Mouse (Mus musculus) heart, embryonic 13.5 days (tissue): ENCODE results near the gene Celsr1. TPM values are rescaled to one million over a fixed set of nuclear protein-coding genes. Genes with fewer than 3 reads are reported as not detected.

Experiments used
- ATAC-seq: fragments of 200-750 bp; cut with Nextera tagmentation; 2 replicates; pipeline ENCODE4 v1.8.0; 2017; ENCODE audit warnings: moderate TSS enrichment; ENCODE audit not compliant: insufficient number of reproducible peaks, low FRiP score, low TSS enrichment; ENCODE audit errors: extremely low read depth
- H3K27ac ChIP-seq: fragments of 300-500 bp; sonication (generic); replicated peaks from 2 replicates; pipeline ENCODE4 v1.5.1; 2015; ENCODE audit warnings: moderate library complexity, mild to moderate bottlenecking, inconsistent platforms
- H3K27me3 ChIP-seq: fragments of 300-500 bp; sonication (generic); replicated peaks from 2 replicates; pipeline ENCODE4 v1.6.1; 2015; ENCODE audit warnings: mild to moderate bottlenecking, inconsistent platforms
- H3K36me3 ChIP-seq: fragments of 300-500 bp; sonication (generic); 2 replicates; pipeline ENCODE4 v1.6.1; 2015; ENCODE audit warnings: mild to moderate bottlenecking, inconsistent platforms
- H3K4me1 ChIP-seq: fragments of 300-500 bp; sonication (generic); 2 replicates; pipeline ENCODE4 v1.6.1; 2015; ENCODE audit warnings: inconsistent platforms
- H3K4me2 ChIP-seq: fragments of 300-500 bp; sonication (generic); 2 replicates; pipeline ENCODE4 v1.6.1; 2015; ENCODE audit warnings: inconsistent platforms, mild to moderate bottlenecking, moderate library complexity
- H3K4me3 ChIP-seq: fragments of 300-500 bp; sonication (generic); 2 replicates; pipeline ENCODE4 v1.5.1; 2015; ENCODE audit warnings: moderate library complexity, mild to moderate bottlenecking, inconsistent platforms
- H3K9ac ChIP-seq: fragments of 300-500 bp; sonication (generic); 2 replicates; pipeline ENCODE4 v1.6.1; 2015; ENCODE audit warnings: inconsistent platforms, mild to moderate bottlenecking, moderate library complexity
- H3K9me3 ChIP-seq: fragments of 300-500 bp; sonication (generic); 2 replicates; pipeline ENCODE4 v1.6.1; 2016; ENCODE audit warnings: inconsistent platforms
- WGBS: fragments of 180-500 bp; shearing (Covaris S2); methylation state at CpG from one replicate; pipeline ENCODE4 v1.1.7; 2015; ENCODE audit warnings: mixed read lengths; 5-methylcytosine and 5-hydroxymethylcytosine counted together
- polyA plus RNA-seq: library from polyadenylated mRNA; unstranded; fragments of >200 nt; fragmentation: Nextera tagmentation; extraction: Ambion mirVana; gene quantifications from 2 replicates; pipeline ENCODE4 v1.2.1, GENCODE M21; 2015

Celsr1 gene
- polyA plus RNA-seq, 1 experiment from 2014 or later, result 1.4 TPM

- 0 out of 2 replicates have a peak, but pooled peaks cover 3% of the 10 kb centered on the region for H3K9me3 ChIP-seq
- no peak overlapping the region for H3K4me2 ChIP-seq
- no peaks in the 10 kb centered on the region for H3K36me3 ChIP-seq
- H3K9ac ChIP-seq, result no peak overlapping the region
- no peak for ATAC-seq
- no peak overlapping the region for H3K4me3 ChIP-seq
- H3K27ac ChIP-seq, result no peak overlapping the region
- peaks cover 13% of the 10 kb centered on the region for H3K4me1 ChIP-seq
- 83% methylated on average over 7 of the region's 7 CpGs for WGBS
- no peaks in the 10 kb centered on the region for H3K27me3 ChIP-seq
Measured at GRCm38 (mm10) chr15:85908660-85909491, 124.7 kb downstream of the Celsr1 start.

- 0 out of 2 replicates have a peak, but pooled peaks cover 3% of the 10 kb centered on the region for H3K9me3 ChIP-seq
- 47% methylated on average over 8 of the region's 8 CpGs for WGBS
- no peak overlapping the region for H3K4me3 ChIP-seq
- no peak overlapping the region for H3K4me2 ChIP-seq
- peaks cover 22% of the 10 kb centered on the region; the same call in 1 of the 2 replicates for H3K36me3 ChIP-seq
- H3K27ac ChIP-seq, result no peak overlapping the region
- no peaks in the 10 kb centered on the region for H3K4me1 ChIP-seq
- H3K27me3 ChIP-seq, result 0 out of 2 replicates have a peak, but pooled peaks cover 3% of the 10 kb centered on the region
- ATAC-seq, result no peak
- no peak overlapping the region for H3K9ac ChIP-seq
Measured at GRCm38 (mm10) chr15:85903826-85904225, 129.8 kb downstream of the Celsr1 start.

GRCm38 (mm10) chr15:85902505-85902904 lies 131.1 kb downstream of the Celsr1 start:
- no peak for ATAC-seq
- Histone ChIP-seq H3K4me1 (no peaks in the 10 kb centered on the region), H3K4me3 (no peak overlapping the region), H3K36me3 (peaks cover 35% of the 10 kb centered on the region), H3K9ac (no peak overlapping the region), H3K4me2 (no peak overlapping the region), H3K27ac (no peak overlapping the region), H3K27me3 (0 out of 2 replicates have a peak, but pooled peaks cover 3% of the 10 kb centered on the region), H3K9me3 (no peaks in the 10 kb centered on the region)
- 52% methylated on average over 10 of the region's 10 CpGs for WGBS

- no peak overlapping the region for H3K9ac ChIP-seq
- no peak for ATAC-seq
- no peak overlapping the region for H3K27ac ChIP-seq
- no peaks in the 10 kb centered on the region for H3K9me3 ChIP-seq
- 0 out of 2 replicates have a peak, but pooled peaks cover 3% of the 10 kb centered on the region for H3K27me3 ChIP-seq
- 68% methylated on average over 12 of the region's 12 CpGs for WGBS
- no peaks in the 10 kb centered on the region for H3K4me1 ChIP-seq
- no peak overlapping the region for H3K4me3 ChIP-seq
- H3K4me2 ChIP-seq, result no peak overlapping the region
- peaks cover 52% of the 10 kb centered on the region for H3K36me3 ChIP-seq
Measured at GRCm38 (mm10) chr15:85900801-85901200, 132.8 kb downstream of the Celsr1 start.

GRCm38 (mm10) chr15:85900318-85900717 lies 133.3 kb downstream of the Celsr1 start:
- Histone ChIP-seq H3K27ac (no peak overlapping the region), H3K4me3 (no peak overlapping the region), H3K9me3 (no peaks in the 10 kb centered on the region), H3K4me2 (no peak overlapping the region), H3K36me3 (peaks cover 57% of the 10 kb centered on the region), H3K9ac (no peak overlapping the region), H3K4me1 (no peaks in the 10 kb centered on the region), H3K27me3 (0 out of 2 replicates have a peak, but pooled peaks cover 3% of the 10 kb centered on the region)
- WGBS, result 82% methylated on average over 8 of the region's 8 CpGs
- ATAC-seq, result no peak

- Histone ChIP-seq H3K9ac (no peak overlapping the region), H3K4me3 (no peak overlapping the region), H3K9me3 (no peaks in the 10 kb centered on the region), H3K27me3 (0 out of 2 replicates have a peak, but pooled peaks cover 3% of the 10 kb centered on the region), H3K4me2 (no peak overlapping the region), H3K27ac (no peak overlapping the region), H3K4me1 (no peaks in the 10 kb centered on the region), H3K36me3 (peaks cover 66% of the 10 kb centered on the region)
- 73% methylated on average over 6 of the region's 6 CpGs for WGBS
- ATAC-seq, result no peak
Measured at GRCm38 (mm10) chr15:85899396-85899795, 134.2 kb downstream of the Celsr1 start.

- H3K27me3 ChIP-seq, result no peaks in the 10 kb centered on the region
- 78% methylated on average over 10 of the region's 10 CpGs for WGBS
- ATAC-seq, result no peak
- peaks cover 4% of the 10 kb centered on the region; the same call in 1 of the 2 replicates for H3K4me1 ChIP-seq
- H3K27ac ChIP-seq, result no peak overlapping the region
- peaks cover 89% of the 10 kb centered on the region for H3K36me3 ChIP-seq
- H3K4me2 ChIP-seq, result no peak overlapping the region
- H3K9ac ChIP-seq, result no peak overlapping the region
- no peaks in the 10 kb centered on the region for H3K9me3 ChIP-seq
- H3K4me3 ChIP-seq, result no peak overlapping the region
Measured at GRCm38 (mm10) chr15:85897113-85897512, 136.5 kb downstream of the Celsr1 start.

GRCm38 (mm10) chr15:85896284-85896683 lies 137.3 kb downstream of the Celsr1 start:
- peaks cover 94% of the 10 kb centered on the region for H3K36me3 ChIP-seq

GRCm38 (mm10) chr15:85893871-85894270 lies 139.7 kb downstream of the Celsr1 start:
- 83% methylated on average over 7 of the region's 7 CpGs for WGBS
- Histone ChIP-seq H3K4me1 (peaks cover 12% of the 10 kb centered on the region; the same call in 1 of the 2 replicates), H3K4me3 (no peak overlapping the region), H3K27ac (no peak overlapping the region), H3K4me2 (no peak overlapping the region), H3K9ac (no peak overlapping the region), H3K27me3 (no peaks in the 10 kb centered on the region), H3K36me3 (peaks cover 98% of the 10 kb centered on the region), H3K9me3 (no peaks in the 10 kb centered on the region)
- no peak for ATAC-seq

More at GRCm38 (mm10) chr15:85896284-85896683, 137.3 kb downstream of the Celsr1 start:
- Histone ChIP-seq H3K4me1 (peaks cover 11% of the 10 kb centered on the region; the same call in 1 of the 2 replicates), H3K27me3 (no peaks in the 10 kb centered on the region), H3K4me3 (no peak overlapping the region), H3K9me3 (no peaks in the 10 kb centered on the region), H3K9ac (no peak overlapping the region), H3K4me2 (no peak overlapping the region), H3K27ac (no peak overlapping the region)
- 13% methylated on average over 8 of the region's 8 CpGs for WGBS
- no peak for ATAC-seq

- WGBS, result 83% methylated on average over 13 of the region's 13 CpGs
Measured at GRCm38 (mm10) chr15:85892498-85893118, 141.0 kb downstream of the Celsr1 start.

GRCm38 (mm10) chr15:85891971-85892370 lies 141.6 kb downstream of the Celsr1 start:
- peak overlapping the region; percentile 46 for H3K27ac ChIP-seq
- no peak overlapping the region for H3K4me2 ChIP-seq
- no peaks in the 10 kb centered on the region for H3K9me3 ChIP-seq
- H3K4me3 ChIP-seq, result no peak overlapping the region
- no peak for ATAC-seq
- 64% methylated on average over 10 of the region's 10 CpGs for WGBS
- no peaks in the 10 kb centered on the region for H3K27me3 ChIP-seq
- H3K9ac ChIP-seq, result no peak overlapping the region
- H3K4me1 ChIP-seq, result peaks cover 12% of the 10 kb centered on the region; the same call in 1 of the 2 replicates
- peaks cover 93% of the 10 kb centered on the region for H3K36me3 ChIP-seq

More at GRCm38 (mm10) chr15:85892498-85893118, 141.0 kb downstream of the Celsr1 start:
- H3K4me2 ChIP-seq, result no peak overlapping the region
- H3K9ac ChIP-seq, result no peak overlapping the region
- H3K9me3 ChIP-seq, result no peaks in the 10 kb centered on the region
- no peak overlapping the region; the same call in 1 of the 2 replicates for H3K27ac ChIP-seq
- no peak for ATAC-seq
- H3K27me3 ChIP-seq, result no peaks in the 10 kb centered on the region
- H3K4me3 ChIP-seq, result no peak overlapping the region
- H3K36me3 ChIP-seq, result peaks cover 97% of the 10 kb centered on the region
- H3K4me1 ChIP-seq, result peaks cover 12% of the 10 kb centered on the region; the same call in 1 of the 2 replicates
